Mouse (Mus musculus): ENCODE measurements around the gene Ifi206.
"Not testable (repeated sequence)": the region's sequence is repeated elsewhere in the genome, so short reads cannot be mapped to it uniquely, and the experiment has no call there.

Ifi206 gene

DNA sequence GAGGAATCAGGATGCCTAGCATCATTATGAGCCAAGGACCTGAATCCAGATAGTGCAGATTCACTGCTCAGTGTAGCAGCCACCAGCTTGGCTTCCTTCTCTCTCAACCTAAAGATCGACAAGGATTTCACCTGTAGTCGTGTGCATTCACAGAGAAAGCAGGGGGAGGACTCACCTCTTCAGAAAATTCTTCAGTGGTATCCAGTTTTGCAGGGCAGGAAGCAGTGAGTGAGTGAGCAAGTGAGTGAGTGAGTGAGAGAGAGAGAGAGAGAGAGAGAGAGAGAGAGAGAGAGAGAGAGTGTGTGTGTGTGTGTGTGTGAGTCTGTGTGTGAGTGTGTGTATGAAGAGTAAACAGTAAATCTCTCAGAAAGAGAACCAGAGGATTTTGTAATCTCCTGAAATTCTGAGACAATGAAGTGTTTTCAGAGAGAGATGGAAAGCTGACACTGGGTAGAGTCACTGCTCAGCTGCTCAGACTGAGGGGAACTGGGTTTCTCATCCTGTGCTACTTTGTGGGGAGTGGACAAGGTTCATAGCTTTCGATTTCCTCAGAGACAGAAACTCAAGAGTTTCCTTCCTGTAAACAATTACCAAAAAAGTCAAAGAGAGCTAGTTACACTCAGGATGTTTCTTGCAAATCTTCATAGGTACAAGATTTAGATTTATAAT, at the start of gene Ifi206:
TSS of gene Ifi206 (minus strand) at position 230 of the 669 bp plus-strand sequence.
- not testable (repeated sequence) for DNase-seq (ENCODE audit: inconsistent age in 2 of 2, low spot score in 1 of 2)

DNA sequence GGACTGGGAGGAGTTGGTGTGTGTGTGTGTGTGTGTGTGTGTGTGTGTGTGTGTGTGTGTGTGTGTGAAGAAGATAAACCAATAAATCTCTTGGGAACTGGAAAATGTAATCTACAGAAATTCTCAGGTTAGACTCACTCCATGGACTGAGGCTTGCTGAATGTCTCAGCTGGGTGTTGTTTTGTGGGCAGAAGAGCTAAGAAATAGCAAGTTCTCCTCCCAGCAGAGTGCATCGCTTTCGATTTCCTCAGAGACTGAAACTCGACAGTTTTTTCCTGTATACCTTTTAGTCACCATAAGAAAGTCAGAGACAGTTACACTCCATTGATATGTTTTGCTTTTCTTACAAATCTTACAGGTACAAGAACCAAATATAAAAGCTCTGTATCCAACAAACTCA, 45.0 kb upstream of the Ifi206 start, which contains the start of gene Ifi214:
TSS of gene Ifi214 (minus strand) at position 167 of the 400 bp plus-strand sequence.
- not testable (repeated sequence) for DNase-seq (ENCODE audit: inconsistent age in 2 of 2, low spot score in 1 of 2)

DNA sequence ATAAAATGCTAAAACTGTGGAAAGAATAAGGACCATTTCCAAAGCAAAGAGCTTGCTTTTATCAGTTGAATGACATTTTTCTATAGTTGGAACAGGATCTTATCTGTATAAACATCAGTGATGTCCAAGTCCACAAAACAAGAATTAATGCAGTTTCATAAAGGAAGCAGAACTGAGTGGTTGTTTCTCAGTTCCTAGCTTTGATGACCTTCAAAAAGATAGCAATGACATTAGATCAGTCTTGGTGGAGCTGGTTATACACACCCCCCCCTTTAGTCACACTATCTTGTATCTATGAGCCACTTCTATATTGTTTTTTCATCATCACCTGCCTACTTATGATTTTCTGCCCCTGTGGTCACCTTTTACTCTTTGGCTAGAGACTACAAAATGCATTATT, 30.6 kb upstream of the Ifi206 start:
- DNase-seq (ENCODE audit: inconsistent age in 2 of 2, low spot score in 1 of 2) = no peak

DNA sequence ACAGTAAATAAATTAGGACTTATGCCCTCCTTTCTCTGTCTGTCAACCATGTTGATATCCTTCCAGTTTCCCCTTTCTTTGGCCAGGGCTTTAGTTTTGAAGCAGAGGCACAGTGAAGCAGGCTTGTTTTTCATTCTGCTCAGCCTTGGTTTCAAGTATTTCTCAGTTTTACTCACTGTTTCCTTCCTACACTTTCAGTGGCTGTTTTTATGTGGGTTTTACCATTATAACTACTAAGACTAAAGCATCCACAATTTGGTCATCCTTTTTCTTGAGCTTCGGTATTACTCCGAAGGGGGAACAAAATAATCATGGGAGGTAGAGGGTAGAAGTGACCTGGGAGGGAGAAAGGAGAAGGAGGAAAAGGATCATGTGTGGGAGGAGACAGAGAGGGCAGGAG, 19.8 kb upstream of the Ifi206 start:
- not testable (repeated sequence) for DNase-seq (ENCODE audit: inconsistent age in 2 of 2, low spot score in 1 of 2)

DNA sequence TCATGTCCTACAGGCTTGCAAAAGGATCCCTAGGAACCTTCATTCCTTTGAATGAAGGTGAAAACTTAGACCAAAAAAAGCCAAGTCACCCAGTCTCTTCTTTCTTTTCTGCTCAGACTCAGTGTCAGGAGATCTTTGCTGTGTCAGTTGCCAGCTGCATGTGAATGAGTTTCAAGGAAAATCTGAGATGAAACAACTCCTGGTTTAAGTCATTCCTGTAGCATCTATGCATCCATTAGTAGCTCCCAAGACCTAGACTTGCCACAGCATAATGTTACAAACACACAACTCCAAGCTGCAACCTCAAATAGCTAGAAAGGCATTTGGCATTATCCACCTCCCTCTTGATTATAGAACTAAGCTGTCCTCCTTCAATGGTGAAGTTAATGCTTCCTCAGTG, 642 bp upstream of the Ifi206 start:
- not testable (repeated sequence) for DNase-seq (ENCODE audit: inconsistent age in 2 of 2, low spot score in 1 of 2)

DNA sequence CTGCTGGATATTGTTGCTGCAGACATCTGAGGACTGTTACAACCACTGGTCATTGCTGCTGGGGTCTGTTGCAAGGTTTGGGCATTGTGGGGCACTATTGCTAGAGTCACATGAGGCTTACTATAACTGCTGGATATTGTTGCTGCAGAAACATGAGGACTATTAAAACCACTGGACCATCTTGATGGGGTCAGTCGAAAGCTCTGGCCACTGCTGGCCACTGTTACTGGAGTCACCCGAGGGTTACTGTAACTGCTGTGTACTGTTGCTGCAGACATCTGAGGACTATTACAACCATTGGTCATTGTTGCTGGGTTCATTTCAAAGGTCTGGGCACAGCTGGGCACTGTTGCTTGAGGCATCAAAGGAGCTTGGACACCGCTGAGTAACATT, 9.7 kb downstream of the Ifi206 start:
- not testable (repeated sequence) for DNase-seq (ENCODE audit: inconsistent age in 2 of 2, low spot score in 1 of 2)

DNA sequence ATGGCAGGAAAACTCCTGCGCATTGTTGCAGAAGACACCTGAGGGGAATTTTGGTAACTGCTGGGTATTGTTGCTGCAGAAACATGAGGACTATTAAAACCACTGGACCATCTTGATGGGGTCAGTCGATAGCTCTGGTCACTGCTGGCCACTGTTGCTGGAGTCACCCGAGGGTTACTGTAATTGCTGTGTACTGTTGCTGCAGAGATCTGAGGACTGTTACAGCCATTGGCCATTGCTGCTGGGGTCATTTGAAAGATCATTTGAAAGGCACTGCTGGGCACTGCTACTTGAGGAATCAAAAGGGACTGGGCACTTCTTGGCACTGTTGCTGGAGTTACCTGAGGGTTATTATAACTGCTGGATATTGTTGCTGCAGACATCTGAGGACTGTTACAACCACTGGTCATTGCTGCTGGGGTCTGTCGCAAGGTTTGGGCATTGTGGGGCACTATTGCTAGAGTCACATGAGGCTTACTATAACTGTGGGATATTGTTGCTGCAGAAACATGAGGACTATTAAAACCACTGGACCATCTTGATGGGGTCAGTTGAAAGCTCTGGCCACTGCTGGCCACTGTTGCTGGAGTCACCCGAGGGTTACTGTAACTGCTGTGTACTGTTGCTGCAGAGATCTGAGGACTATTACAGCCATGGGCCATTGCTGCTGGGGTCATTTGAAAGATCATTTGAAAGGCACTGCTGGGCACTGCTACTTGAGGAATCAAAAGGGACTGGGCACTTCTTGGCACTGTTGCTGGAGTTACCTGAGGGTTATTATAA, 10.3 kb downstream of the Ifi206 start:
- DNase-seq (ENCODE audit: inconsistent age in 2 of 2, low spot score in 1 of 2) = not testable (repeated sequence)

DNA sequence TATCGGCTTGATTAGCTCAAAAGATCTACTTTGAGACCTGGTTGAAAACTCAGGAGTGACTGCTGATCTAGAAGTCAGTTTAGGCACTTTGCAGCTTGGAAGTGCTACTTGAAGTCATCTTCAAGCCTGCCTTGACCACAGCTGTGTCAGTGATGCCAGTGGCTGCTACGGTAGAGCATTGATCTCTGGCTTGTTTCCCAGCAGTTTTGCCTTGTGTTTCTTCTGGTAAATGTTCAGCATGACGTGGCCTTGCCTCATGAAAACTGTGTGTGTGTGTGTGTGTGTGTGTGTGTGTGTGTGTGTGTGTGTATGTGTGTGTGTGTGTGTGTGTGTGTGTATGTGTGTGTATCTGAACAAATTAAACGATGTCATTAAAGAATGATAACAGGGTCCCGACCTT, 34.1 kb downstream of the Ifi206 start:
- DNase-seq (ENCODE audit: inconsistent age in 2 of 2, low spot score in 1 of 2) = peak in 1 of 2 experiments; percentile 47

DNA sequence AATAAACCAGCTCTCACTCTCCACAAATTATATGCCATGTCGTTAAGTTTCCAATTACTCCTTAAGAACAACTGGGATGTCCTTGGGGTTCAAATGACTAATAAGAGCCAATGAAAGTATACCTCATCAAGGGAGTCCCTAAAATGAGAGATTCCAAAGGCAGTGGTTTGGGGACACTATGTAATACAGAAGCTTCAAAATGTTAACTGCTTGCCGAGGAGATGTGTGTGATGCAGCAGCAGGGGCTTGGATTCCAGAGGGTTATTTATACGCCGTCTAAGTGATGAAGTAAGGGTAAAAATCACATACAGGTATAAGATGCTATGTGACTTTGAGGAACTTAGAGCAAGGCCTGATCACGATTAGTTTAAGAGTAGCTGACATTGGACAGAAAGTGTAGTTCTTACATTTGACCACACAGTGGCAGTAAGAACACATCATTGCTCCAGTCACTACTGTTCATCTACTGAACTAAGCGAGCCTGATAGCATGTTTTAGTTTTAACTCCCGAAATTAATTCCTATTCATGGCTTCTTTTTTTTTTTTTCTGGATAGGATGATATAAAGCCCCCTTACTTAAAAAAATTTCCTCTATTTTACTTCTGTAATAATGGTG, 34.6 kb downstream of the Ifi206 start:
- peak in 1 of 2 experiments; percentile 73 for DNase-seq (ENCODE audit: inconsistent age in 2 of 2, low spot score in 1 of 2)

DNA sequence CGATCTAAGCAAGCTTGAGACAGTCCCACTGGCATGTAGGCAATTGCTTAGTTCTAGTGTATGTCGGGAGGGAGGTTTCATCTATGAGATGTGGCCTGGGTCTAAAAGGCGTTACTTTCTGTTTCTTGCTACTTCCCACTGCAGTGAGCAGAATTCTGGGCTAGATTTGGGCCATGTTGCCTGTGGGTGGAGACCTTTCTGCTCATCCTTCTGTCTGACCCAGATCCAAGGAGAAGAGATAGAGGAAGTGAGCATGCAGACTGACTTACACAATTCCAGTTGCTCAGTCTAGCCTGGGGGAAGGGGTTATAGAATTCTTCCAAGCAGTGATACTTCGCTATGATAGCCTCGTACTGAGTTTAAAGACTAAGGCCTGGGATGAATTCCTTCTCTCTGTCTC, 39.2 kb downstream of the Ifi206 start:
- peak in 1 of 2 experiments; percentile 26 for DNase-seq (ENCODE audit: inconsistent age in 2 of 2, low spot score in 1 of 2)

DNA sequence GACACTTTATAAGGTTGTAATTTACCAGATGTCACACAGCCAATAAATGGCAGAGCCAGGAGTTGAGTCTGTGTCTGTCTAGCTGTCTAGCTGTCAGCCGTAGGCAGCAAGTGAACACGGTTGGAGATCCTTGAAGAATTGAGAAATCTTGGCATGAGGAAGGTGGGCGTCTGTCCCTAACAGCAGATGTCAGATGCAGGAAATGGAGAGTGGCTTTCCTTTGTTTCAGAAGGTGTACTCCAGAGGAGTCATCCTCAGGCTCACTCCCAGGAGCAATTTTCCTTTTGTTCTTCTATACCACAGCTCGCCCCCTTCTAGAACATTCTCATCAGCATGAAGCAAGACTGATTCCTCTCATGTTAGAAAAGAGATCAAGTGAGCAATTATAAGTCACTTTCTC, 40.2 kb downstream of the Ifi206 start:
- DNase-seq (ENCODE audit: inconsistent age in 2 of 2, low spot score in 1 of 2) = no peak

DNA sequence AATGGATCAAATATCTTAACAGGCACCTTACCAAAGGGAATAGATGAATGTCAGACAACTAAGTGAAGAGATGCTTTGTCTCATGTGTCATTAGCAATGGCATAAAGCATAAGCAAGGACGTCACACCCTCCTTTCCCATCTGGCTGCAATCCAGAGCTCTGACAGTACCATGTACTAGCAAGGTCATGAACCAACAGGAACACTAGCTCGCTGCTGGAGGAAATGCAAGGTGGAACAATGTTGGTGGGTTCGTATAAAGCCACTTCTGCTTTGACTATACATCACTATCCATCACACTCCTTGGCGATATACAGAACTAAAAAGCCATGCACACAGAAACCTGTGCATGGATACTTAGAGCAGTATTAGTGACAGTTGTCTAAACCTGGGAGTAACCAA, 43.8 kb downstream of the Ifi206 start:
- DNase-seq (ENCODE audit: inconsistent age in 2 of 2, low spot score in 1 of 2) = peak; percentile 14 to 49

DNA sequence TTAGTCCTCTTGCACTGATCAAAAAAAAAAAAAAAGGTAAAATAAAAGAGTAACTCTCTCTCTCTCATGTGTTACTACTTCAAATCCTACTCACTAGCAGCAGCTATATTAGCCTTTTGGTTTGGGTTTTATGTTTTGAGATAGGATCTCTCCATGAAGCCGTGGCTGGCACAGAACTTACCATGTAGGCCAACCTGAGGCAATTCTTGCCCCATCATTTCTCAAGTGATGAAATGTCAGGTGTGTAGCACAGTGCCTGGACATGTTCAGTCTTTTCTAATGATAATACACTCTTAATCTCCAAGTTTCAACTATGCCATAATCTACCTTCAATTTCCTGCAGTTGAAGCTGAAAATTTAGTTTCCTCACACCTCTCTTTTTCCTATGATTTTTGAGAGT, 47.8 kb downstream of the Ifi206 start:
- DNase-seq (ENCODE audit: inconsistent age in 2 of 2, low spot score in 1 of 2) = no peak

DNA sequence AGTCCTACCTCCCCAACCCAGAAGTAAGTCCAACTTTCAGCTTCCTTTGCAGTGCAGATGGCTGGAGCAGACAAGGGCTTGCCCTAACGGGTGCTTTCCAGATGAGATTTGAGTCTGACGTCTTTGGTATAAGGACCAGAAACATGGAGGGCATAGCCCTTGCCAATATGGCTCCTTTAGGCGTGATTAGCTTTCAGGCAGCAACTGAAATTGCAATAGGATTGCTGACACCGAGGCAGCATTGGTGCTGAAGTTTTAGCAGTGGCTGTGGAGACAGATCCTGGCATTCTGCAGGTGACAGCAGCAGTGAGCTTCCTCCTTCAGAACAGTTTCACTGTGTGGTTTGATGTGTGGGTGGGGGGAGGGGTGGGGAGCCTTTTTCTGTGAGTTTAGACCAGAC, 49.6 kb downstream of the Ifi206 start:
- DNase-seq (ENCODE audit: inconsistent age in 2 of 2, low spot score in 1 of 2) = no peak

DNA sequence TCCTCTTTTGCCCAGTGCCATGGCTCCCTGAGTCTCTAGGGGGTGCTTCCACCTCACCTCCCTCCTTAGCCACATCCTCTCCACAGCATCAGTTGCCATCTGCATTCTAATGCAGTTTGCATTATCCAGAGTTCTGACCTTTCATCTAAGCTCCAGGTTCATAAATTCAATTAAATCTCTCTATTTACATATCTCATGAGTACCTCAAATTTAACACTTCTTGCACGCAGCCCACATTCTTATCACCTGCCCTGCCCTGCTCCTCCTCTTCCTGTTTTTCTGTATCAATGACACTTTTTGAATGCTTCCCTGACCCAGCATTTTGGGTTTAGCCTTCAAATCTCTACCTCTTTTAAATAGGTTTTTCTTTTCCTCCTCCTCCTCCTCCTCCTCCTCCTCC, 50.2 kb downstream of the Ifi206 start:
- no peak for DNase-seq (ENCODE audit: inconsistent age in 2 of 2, low spot score in 1 of 2)

DNA sequence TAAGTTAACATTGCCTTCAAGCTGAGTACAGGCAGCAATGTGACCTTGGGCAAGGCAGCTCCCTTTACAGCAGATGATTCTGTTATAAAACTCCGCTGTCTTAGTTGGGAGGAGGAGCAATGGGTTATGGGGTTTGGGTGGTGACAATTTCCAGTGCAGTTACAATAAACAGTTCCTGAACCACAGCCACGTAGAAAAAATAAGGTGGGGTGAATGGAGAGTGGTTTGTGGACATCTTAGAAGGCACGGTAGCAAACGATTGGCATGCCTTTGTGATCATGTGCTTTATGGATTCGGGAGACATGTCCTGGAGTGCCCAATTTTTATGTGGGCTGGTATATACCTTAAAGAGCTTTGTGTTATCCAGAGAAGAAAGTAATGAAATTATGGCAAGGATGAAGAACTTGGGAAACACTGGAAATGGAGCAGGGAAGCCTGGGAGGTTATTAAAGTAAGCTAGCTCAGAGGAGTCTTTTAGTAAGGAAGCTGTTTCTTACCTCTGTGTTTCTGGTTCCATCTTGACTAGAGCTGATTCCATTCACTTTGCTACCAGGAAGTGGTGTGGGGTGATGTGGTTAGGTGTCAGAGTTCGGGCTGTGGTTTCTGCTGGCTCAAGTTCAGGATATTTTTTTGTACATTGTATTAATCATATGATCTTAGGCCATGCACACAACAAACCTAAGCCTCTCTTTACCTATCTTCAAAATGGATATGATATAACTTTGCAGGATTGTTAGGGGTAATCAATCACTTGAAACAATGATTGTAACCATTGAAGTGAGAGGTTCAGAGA, 53.5 kb downstream of the Ifi206 start:
- DNase-seq (ENCODE audit: inconsistent age in 2 of 2, low spot score in 1 of 2) = no peak

DNA sequence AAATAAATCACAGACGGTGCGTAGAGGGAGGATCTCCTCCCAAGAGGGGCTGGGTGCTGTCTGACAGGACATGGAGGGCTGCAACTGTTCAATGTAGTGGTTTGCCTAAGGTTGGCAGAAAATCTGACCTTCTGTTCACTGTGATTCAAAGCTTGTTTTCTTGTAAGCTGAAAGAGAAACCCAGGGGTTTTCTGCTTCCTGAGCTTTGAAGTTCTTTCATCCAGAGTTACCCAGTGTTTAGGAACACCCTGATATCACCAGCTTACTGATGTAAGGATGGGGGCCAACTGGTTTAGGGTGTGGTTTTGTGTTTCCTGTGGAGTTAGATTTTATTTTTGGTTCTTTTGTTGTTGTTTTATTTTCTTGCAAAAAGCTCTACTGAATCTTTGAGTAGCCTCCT, 58.4 kb downstream of the Ifi206 start:
- DNase-seq (ENCODE audit: inconsistent age in 2 of 2, low spot score in 1 of 2) = no peak

DNA sequence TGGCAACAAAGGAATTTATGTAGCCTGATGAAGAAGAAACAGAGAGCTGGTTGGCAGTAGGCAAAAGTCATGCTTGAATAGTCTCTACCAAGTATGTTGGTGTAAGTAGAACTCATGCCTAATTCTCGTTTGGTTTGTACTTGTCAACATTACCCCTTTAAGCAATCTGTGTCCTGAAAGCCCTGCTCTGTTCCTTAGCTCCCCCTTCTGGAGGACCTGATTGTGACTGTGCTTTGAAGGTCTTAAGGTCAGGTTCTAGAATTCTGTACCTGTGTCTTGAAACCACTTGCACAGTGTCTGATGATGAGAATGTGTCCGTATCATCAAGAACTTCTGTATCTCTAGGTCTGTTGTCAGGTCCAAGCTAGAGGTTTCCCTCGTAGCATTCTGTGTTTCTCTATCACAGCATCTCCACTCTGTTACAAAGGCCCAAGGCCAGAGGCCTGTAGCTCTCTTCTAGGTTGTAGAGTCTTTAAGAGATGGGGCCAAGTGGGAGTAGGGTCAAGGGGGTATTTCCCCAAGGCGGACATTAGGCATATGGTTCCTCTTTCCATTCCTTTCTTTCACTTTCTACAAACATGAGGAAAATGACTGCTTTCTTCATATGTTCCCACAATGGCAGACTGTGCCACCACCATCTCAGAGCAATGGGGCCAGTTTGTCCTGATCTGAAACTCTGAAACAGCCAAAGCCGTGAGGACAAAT, 60.7 kb downstream of the Ifi206 start:
- no peak for DNase-seq (ENCODE audit: inconsistent age in 2 of 2, low spot score in 1 of 2)

DNA sequence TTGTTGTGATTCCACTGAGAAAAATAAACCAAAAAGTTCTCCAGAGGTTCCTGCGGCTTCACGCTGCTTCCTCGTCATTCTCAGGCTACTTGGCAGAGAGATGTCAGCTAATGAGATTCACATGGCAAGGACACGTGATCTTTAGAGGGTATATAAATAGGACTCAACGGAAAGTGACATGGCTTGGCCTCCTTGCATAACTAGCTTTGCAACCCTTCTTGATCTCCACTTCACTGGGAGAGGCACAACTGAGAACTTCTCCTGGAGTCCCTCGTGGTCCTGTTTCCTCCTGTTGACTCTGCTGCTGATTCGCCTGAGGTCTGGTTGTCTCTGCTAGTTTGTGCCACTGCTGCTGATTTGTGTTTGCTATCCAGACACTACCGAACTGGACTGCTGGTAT, 63.5 kb downstream of the Ifi206 start:
- peak in 1 of 2 experiments; percentile 22 for DNase-seq (ENCODE audit: inconsistent age in 2 of 2, low spot score in 1 of 2)

DNA sequence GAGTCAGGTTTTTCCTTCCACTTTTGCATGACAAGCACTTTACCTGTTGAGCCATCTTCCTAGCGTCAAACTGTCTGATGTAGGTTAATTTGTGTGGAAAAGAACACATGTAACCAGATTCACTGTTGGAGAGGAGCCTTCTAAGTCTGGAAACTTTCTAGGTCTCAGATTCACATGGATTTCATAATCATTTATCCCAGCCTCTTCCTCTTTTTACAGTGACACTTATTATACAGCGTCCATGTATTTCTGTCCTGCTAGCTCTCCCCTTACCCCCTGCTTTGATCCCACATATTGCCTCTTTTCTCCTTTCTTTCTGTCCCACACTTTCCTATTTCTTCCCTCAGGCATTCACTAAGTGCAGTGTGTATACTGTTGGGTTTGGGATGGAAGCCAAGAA, 64.5 kb downstream of the Ifi206 start:
- no peak for DNase-seq (ENCODE audit: inconsistent age in 2 of 2, low spot score in 1 of 2)

DNA sequence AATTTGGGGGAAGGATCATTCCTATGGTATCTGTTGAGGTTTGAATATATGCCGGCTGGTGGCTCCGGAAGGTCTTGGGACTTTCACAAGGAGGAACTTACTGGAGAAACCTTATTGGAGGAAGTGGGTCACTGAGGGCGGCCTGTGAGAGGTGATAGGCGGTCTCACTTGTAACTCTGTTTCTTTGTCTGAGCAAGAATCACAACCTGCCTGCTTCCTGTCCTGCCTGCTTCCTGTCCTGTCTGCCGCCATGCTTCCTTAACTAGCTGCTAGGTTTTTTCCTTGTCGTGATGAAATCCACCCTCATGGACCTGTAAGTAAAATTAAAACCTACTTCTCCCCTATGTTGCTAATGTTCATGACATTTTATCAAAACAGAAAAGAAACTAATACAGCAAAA, 70.5 kb downstream of the Ifi206 start:
- peak; percentile 8 to 26 for DNase-seq (ENCODE audit: inconsistent age in 2 of 2, low spot score in 1 of 2)

Data from adrenal gland, adult (tissue).